Mouse (Mus musculus) liver, embryonic 11.5 days (tissue): ENCODE data around the gene AI464131. TPM values are rescaled to one million over a fixed set of nuclear protein-coding genes. Genes with fewer than 3 reads are reported as not detected.

ENCODE experiments used
- ATAC-seq: fragments of 200-750 bp; cut with Nextera tagmentation; replicated peaks from 2 replicates; pipeline ENCODE4 v1.8.0; 2017; ENCODE audit warnings: moderate number of reproducible peaks, mild to moderate bottlenecking, moderate TSS enrichment, moderate library complexity; ENCODE audit not compliant: low FRiP score
- DNase-seq: peaks from one replicate; pipeline ENCODE4 v3.0.0-alpha.2; 2017; ENCODE audit warnings: low spot score
- H3K27ac ChIP-seq: fragments of 300-500 bp; sonication (generic); 2 replicates; pipeline ENCODE4 v1.5.1; 2014; ENCODE audit warnings: mild to moderate bottlenecking, low read depth, low read length, control low read depth
- H3K27me3 ChIP-seq: fragments of 300-500 bp; sonication (generic); replicated peaks from 2 replicates; pipeline ENCODE4 v1.6.1; 2014; ENCODE audit warnings: low read length, mixed read lengths; ENCODE audit not compliant: control insufficient read depth, insufficient read depth
- H3K36me3 ChIP-seq: fragments of 300-500 bp; sonication (generic); 2 replicates; pipeline ENCODE4 v1.6.1; 2014; ENCODE audit warnings: mild to moderate bottlenecking, low read length, moderate library complexity, mixed read lengths; ENCODE audit not compliant: control insufficient read depth, insufficient read depth
- H3K4me1 ChIP-seq: fragments of 300-500 bp; sonication (generic); replicated peaks from 2 replicates; pipeline ENCODE4 v1.6.1; 2014; ENCODE audit warnings: low read length, mixed read lengths; ENCODE audit not compliant: control insufficient read depth, insufficient read depth
- H3K4me2 ChIP-seq: fragments of 300-500 bp; sonication (generic); 2 replicates; pipeline ENCODE4 v1.6.1; 2014; ENCODE audit warnings: mild to moderate bottlenecking, control low read depth, moderate library complexity
- H3K4me3 ChIP-seq: fragments of 300-500 bp; sonication (generic); 2 replicates; pipeline ENCODE4 v1.5.1; 2014; ENCODE audit warnings: low read depth, low read length, control low read depth
- H3K9ac ChIP-seq: fragments of 300-500 bp; sonication (generic); 2 replicates; pipeline ENCODE4 v1.6.1; 2014; ENCODE audit warnings: low read depth, low read length, control low read depth
- H3K9me3 ChIP-seq: fragments of 300-500 bp; sonication (generic); 2 replicates; pipeline ENCODE4 v1.6.1; 2016; ENCODE audit warnings: low read length, inconsistent platforms, mixed read lengths; ENCODE audit not compliant: control insufficient read depth
- WGBS: fragments of 180-500 bp; shearing (Covaris S2); extraction: QIAGEN DNeasy Blood & Tissue Kit; methylation state at CpG from one replicate; pipeline ENCODE4 v1.1.7; 2014; 5-methylcytosine and 5-hydroxymethylcytosine counted together
- polyA plus RNA-seq: library from polyadenylated mRNA; unstranded; fragments of >200 nt; fragmentation: Nextera tagmentation; extraction: Ambion mirVana; gene quantifications from 2 replicates; pipeline ENCODE4 v1.2.1, GENCODE M21; 2014

AI464131 gene
- polyA plus RNA-seq, 1 experiment from 2014 or later = 1.5 TPM

DNA sequence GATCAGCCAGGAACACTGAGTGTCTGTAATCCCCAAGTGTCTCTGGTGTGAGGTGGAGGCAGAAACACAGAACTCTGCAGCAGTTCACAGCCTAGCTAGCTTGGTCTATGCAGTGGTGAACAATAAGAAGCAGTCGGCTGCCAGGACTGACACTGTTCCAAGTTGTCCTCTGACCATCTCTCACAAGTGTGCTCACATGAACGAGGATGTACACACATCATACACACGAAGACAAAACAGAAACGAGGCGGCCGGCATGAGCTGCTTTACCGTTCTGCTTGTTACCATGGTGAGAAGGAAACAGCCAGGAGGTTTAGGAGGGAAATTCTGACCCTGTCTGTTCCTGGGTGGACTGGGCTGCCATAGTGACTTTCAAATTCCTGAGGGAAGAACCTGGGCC, 23.7 kb upstream of the AI464131 start:
- H3K4me3 ChIP-seq = no peak overlapping the region
- H3K4me2 ChIP-seq = no peak overlapping the region
- no peaks in the 10 kb centered on the region for H3K27me3 ChIP-seq
- no peak overlapping the region for H3K9ac ChIP-seq
- ATAC-seq (no peak), DNase-seq (no peak)
- H3K36me3 ChIP-seq = no peaks in the 10 kb centered on the region
- no peaks in the 10 kb centered on the region for H3K9me3 ChIP-seq
- H3K27ac ChIP-seq = no peak overlapping the region
- 76% methylated on average over 7 of the region's 7 CpGs for WGBS
- no peaks in the 10 kb centered on the region for H3K4me1 ChIP-seq

- Histone ChIP-seq H3K27me3 (no peaks in the 10 kb centered on the region), H3K27ac (no peak overlapping the region), H3K4me3 (no peak overlapping the region), H3K9ac (no peak overlapping the region), H3K36me3 (no peaks in the 10 kb centered on the region), H3K4me2 (no peak overlapping the region), H3K9me3 (no peaks in the 10 kb centered on the region), H3K4me1 (no peaks in the 10 kb centered on the region)
- no peak for DNase-seq
- WGBS = 65% methylated on average over 9 of the region's 9 CpGs
- ATAC-seq = no peak
Observed at GRCm38 (mm10) chr4:41524829-41525228, 22.0 kb upstream of the AI464131 start.

DNA sequence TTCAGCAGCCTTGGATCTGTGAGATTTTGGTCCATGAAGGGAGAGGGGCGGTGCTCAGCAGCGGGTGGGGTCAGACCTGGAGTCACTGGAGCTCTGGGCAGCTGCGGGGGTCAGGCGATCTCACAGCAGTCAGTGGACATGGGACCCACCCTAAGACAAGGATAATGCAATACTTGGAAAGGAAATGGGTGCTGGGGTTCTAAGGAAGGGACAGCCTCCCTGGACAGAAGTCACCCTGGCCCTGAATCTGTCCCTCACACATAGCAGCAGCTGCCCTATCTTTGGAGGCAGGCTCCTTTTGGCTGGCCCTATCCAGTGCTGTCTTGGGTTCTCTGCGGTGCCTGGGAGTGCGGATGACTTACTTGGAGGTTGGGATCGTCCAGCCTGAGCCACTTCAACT, 21.0 kb upstream of the AI464131 start:
- Histone ChIP-seq H3K4me3 (no peak overlapping the region), H3K4me2 (no peak overlapping the region), H3K36me3 (no peaks in the 10 kb centered on the region), H3K27ac (no peak overlapping the region), H3K4me1 (no peaks in the 10 kb centered on the region), H3K27me3 (no peaks in the 10 kb centered on the region), H3K9me3 (no peaks in the 10 kb centered on the region), H3K9ac (no peak overlapping the region)
- no peak for ATAC-seq
- DNase-seq = no peak
- WGBS = 64% methylated on average over 7 of the region's 7 CpGs

- 38% methylated on average over 5 of the region's 5 CpGs for WGBS
- Histone ChIP-seq H3K4me1 (no peaks in the 10 kb centered on the region), H3K36me3 (no peaks in the 10 kb centered on the region), H3K4me2 (no peak overlapping the region), H3K4me3 (no peak overlapping the region), H3K27ac (no peak overlapping the region), H3K27me3 (no peaks in the 10 kb centered on the region), H3K9ac (no peak overlapping the region), H3K9me3 (no peaks in the 10 kb centered on the region)
- ATAC-seq = no peak
- DNase-seq = no peak
Observed at GRCm38 (mm10) chr4:41522788-41523187, 19.9 kb upstream of the AI464131 start.

DNA sequence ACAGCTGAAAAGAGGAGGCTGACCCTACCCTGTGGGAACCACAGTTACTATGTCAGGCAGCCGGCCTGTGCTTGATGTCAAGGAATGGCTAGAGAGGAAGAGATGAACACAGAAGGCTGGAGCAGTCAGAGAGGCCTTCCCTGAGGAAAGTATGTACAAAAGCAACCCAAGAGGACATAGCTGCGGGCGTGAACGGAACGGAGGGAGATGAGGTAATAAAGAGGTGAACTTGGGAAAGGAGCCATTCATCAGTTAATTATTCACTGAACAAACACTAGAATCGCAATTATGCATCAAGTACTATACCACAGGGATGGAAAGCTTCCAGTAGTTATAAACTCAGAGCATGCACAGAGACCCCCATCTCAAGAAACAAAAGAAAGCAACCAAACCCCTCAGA, 19.3 kb upstream of the AI464131 start:
- no peak overlapping the region for H3K4me2 ChIP-seq
- H3K4me1 ChIP-seq = no peaks in the 10 kb centered on the region
- no peak overlapping the region for H3K27ac ChIP-seq
- no peaks in the 10 kb centered on the region for H3K36me3 ChIP-seq
- H3K9me3 ChIP-seq = no peaks in the 10 kb centered on the region
- no peak for DNase-seq
- WGBS = 84% methylated on average over 6 of the region's 6 CpGs
- H3K9ac ChIP-seq = no peak overlapping the region
- H3K27me3 ChIP-seq = no peaks in the 10 kb centered on the region
- ATAC-seq = no peak
- H3K4me3 ChIP-seq = no peak overlapping the region

GRCm38 (mm10) chr4:41520641-41521040, 17.8 kb upstream of the AI464131 start:
- 33% methylated on average over 14 of the region's 14 CpGs for WGBS
- DNase-seq (no peak), ATAC-seq (no peak)
- Histone ChIP-seq H3K9ac (no peak overlapping the region), H3K27ac (no peak overlapping the region), H3K4me3 (no peak overlapping the region), H3K4me2 (no peak overlapping the region), H3K36me3 (no peaks in the 10 kb centered on the region), H3K9me3 (no peaks in the 10 kb centered on the region), H3K27me3 (no peaks in the 10 kb centered on the region), H3K4me1 (no peaks in the 10 kb centered on the region)

DNA sequence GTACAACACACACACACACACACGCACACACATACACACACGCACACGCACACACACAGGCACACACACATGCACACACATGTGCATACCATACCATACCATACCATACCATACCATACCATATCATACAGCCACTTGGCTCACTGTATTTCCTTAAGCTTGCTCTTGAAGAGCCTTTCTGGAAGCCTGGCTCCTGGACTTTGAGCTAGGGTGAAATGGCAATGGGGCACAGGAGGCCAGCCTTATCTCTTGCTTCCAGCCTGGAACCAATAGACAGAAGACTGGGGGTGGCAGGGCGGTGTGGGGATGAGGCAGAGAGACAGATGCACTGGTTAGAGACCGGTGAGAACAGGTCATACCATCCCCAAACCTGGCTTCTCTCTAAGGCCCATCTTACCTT, 16.3 kb upstream of the AI464131 start:
- ATAC-seq (no peak), DNase-seq (no peak)
- Histone ChIP-seq H3K4me3 (no peak overlapping the region), H3K27me3 (no peaks in the 10 kb centered on the region), H3K4me2 (no peak overlapping the region), H3K4me1 (no peaks in the 10 kb centered on the region), H3K27ac (no peak overlapping the region), H3K9ac (no peak overlapping the region), H3K9me3 (no peaks in the 10 kb centered on the region), H3K36me3 (no peaks in the 10 kb centered on the region)
- 84% methylated on average over 5 of the region's 5 CpGs for whole genome bisulfite sequencing

DNA sequence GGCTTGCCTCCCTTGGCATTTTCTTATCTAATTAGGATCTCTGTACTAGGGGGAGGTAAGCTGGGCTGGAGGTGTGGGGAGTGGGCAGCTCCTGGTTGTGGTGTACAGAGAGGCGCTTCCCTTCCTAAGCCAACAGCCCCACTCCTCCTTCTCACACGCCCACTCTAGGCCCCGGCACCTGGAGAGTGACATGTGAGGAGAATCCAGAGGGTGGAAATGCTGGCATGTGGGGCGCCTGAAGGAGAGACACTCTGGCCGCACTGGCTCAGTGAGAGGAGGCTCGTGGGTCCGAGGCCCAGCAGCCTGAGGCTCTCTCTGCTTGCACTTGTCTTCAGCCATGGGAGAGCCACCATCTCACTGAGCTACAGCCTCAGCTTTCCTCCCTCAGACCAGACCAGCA, 15.5 kb upstream of the AI464131 start:
- DNase-seq (no peak), ATAC-seq (no peak)
- 71% methylated on average over 7 of the region's 7 CpGs for WGBS
- Histone ChIP-seq H3K27me3 (no peaks in the 10 kb centered on the region; the same call in 1 of the 2 replicates), H3K4me2 (no peak overlapping the region), H3K4me3 (no peak overlapping the region), H3K4me1 (no peaks in the 10 kb centered on the region), H3K27ac (no peak overlapping the region), H3K9me3 (no peaks in the 10 kb centered on the region), H3K9ac (no peak overlapping the region), H3K36me3 (no peaks in the 10 kb centered on the region)

DNA sequence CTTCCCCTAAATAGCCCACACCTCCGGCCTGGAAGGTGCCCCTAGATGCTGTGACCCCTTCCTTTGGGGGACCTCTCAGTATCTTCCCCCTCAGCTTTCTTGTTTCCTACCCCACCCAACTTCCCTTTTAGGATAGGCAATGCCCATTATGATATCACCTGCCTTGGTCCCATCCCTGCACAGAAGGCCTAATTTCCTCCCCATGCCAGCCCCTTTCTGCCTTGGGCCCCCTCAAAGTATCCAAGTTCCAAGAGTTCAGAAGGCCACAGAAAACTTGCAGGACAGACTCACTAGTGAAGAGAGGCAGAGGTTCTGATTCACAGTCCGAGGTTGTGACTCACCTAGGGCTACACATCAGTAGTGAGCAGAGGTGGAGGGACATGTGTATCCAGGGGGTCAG, 14.4 kb upstream of the AI464131 start, which contains the start of gene 1110017D15Rik:
TSS of gene 1110017D15Rik (minus strand) at position 101 of the 400 bp plus-strand sequence.
- Histone ChIP-seq H3K4me3 (no peak within 1 kb of the TSS), H3K27me3 (no peaks in the 10 kb centered on the region; the same call in none of the 2 replicates), H3K27ac (no peak within 1 kb of the TSS), H3K4me2 (no peak within 1 kb of the TSS), H3K9me3 (no peaks in the 10 kb centered on the region), H3K4me1 (no peaks in the 10 kb centered on the region), H3K36me3 (no peaks in the 10 kb centered on the region), H3K9ac (no peak within 1 kb of the TSS)
- ATAC-seq (no peak), DNase-seq (no peak)
- WGBS = 60% methylated on average over 2 of the region's 2 CpGs
